Mouse (Mus musculus) layer of hippocampus, adult 8-10 months (tissue): ENCODE measurements around the gene Ndrg3. TPM values are rescaled to one million over a fixed set of nuclear protein-coding genes. Genes with fewer than 3 reads are reported as not detected.

ENCODE experiments used
- total RNA-seq, 4 experiments: library from RNA; stranded (reverse); gene quantifications; 2 replicates each; pipeline ENCODE4 v1.2.4; 2022

Gene Ndrg3
- total RNA-seq, 4 experiments from 2014 or later, result 385 to 449 (median 420) TPM

Other genes starting within 250 kb of the Ndrg3 start
- gene Myl9, start 216.6 kb downstream of the Ndrg3 start, total RNA-seq, result 10 to 100 TPM; 10.4 to 22.0 (median 16.4) TPM
- 1 to 10 TPM in 1 of 4 experiments, under 1 TPM in 3; 0.66 to 2.6 (median 0.82) TPM for gene Tgif2, start 152.0 kb downstream of the Ndrg3 start, total RNA-seq
- 1 to 10 TPM; 2.6 to 4.2 (median 3.9) TPM for gene 4930518I15Rik, start 134.1 kb downstream of the Ndrg3 start, total RNA-seq
- gene Rab5if, start 128.9 kb downstream of the Ndrg3 start, total RNA-seq, result 10 to 100 TPM; 80.0 to 94.3 (median 87.5) TPM
- under 1 TPM; 0.30 to 0.70 (median 0.41) TPM for gene Sla2, start 104.9 kb downstream of the Ndrg3 start, total RNA-seq
- 1 to 10 TPM; 4.5 to 6.3 (median 5.3) TPM for gene Dsn1, start 15.1 kb upstream of the Ndrg3 start, total RNA-seq
- 10 to 100 TPM; 30.9 to 38.3 (median 34.4) TPM for gene Soga1, start 87.2 kb upstream of the Ndrg3 start, total RNA-seq
- not detected for gene Tldc2, start 95.0 kb upstream of the Ndrg3 start, total RNA-seq
- 10 to 100 TPM; 15.7 to 19.7 (median 18.4) TPM for gene Samhd1, start 143.2 kb upstream of the Ndrg3 start, total RNA-seq
- gene Rbl1, start 212.5 kb upstream of the Ndrg3 start, total RNA-seq, result 1 to 10 TPM; 1.5 to 2.3 (median 1.7) TPM